Mouse (Mus musculus) neural tube, embryonic 13.5 days (tissue): ENCODE results near the gene Skida1. TPM values are rescaled to one million over a fixed set of nuclear protein-coding genes. Genes with fewer than 3 reads are reported as not detected.
A peak's percentile ranks its signal among the peaks of the same experiment; 100 is the strongest.

Experiments used
- ATAC-seq: fragments of 200-750 bp; cut with Nextera tagmentation; 2 replicates; pipeline ENCODE4 v1.8.0; 2017; ENCODE audit warnings: low read depth, mild to moderate bottlenecking, moderate TSS enrichment, moderate library complexity
- H3K27ac ChIP-seq: fragments of 300-500 bp; sonication (generic); replicated peaks from 2 replicates; pipeline ENCODE4 v1.5.1; 2015; ENCODE audit warnings: moderate library complexity, mild to moderate bottlenecking, inconsistent platforms
- H3K27me3 ChIP-seq: fragments of 300-500 bp; sonication (generic); 2 replicates; pipeline ENCODE4 v1.6.1; 2015; ENCODE audit warnings: mild to moderate bottlenecking, inconsistent platforms
- H3K36me3 ChIP-seq: fragments of 300-500 bp; sonication (generic); 2 replicates; pipeline ENCODE4 v1.6.1; 2015; ENCODE audit warnings: mild to moderate bottlenecking, inconsistent platforms
- H3K4me1 ChIP-seq: fragments of 300-500 bp; sonication (generic); replicated peaks from 2 replicates; pipeline ENCODE4 v1.6.1; 2015; ENCODE audit warnings: inconsistent platforms
- H3K4me2 ChIP-seq: fragments of 300-500 bp; sonication (generic); 2 replicates; pipeline ENCODE4 v1.6.1; 2015; ENCODE audit warnings: inconsistent platforms, mild to moderate bottlenecking, moderate library complexity
- H3K4me3 ChIP-seq: fragments of 300-500 bp; sonication (generic); 2 replicates; pipeline ENCODE4 v1.5.1; 2015; ENCODE audit warnings: mild to moderate bottlenecking, inconsistent platforms
- H3K9ac ChIP-seq: fragments of 300-500 bp; sonication (generic); 2 replicates; pipeline ENCODE4 v1.6.1; 2015; ENCODE audit warnings: moderate library complexity, mild to moderate bottlenecking, inconsistent platforms
- H3K9me3 ChIP-seq: fragments of 300-500 bp; sonication (generic); 2 replicates; pipeline ENCODE4 v1.6.1; 2016; ENCODE audit warnings: inconsistent platforms
- WGBS: fragments of 180-500 bp; shearing (Covaris S2); methylation state at CpG from one replicate; pipeline ENCODE4 v1.1.7; 2015; 5-methylcytosine and 5-hydroxymethylcytosine counted together
- microRNA-seq: library from miRNA; unstranded; fragments of <30 nt; microRNA quantifications from one replicate; pipeline ENCODE4, GENCODE M21; 2016
- polyA plus RNA-seq: library from polyadenylated mRNA; unstranded; fragments of >200 nt; fragmentation: Nextera tagmentation; extraction: Ambion mirVana; gene quantifications from 2 replicates; pipeline ENCODE4 v1.2.1, GENCODE M21; 2015

The Skida1 gene
- polyA plus RNA-seq, 1 experiment from 2014 or later, result 8.2 TPM

- H3K27me3 ChIP-seq, result no peaks in the 10 kb centered on the region
- 73% methylated on average over 1 of the region's 1 CpGs for WGBS
Observed at GRCm38 (mm10) chr2:18019122-18019521, 29.7 kb downstream of the Skida1 start.

GRCm38 (mm10) chr2:18017321-18017720 is 31.5 kb downstream of the Skida1 start:
- no peak overlapping the region for H3K4me3 ChIP-seq
- no peak overlapping the region for H3K27ac ChIP-seq
- no peaks in the 10 kb centered on the region for H3K36me3 ChIP-seq
- H3K9ac ChIP-seq, result no peak overlapping the region
- H3K4me1 ChIP-seq, result no peaks in the 10 kb centered on the region
- no peak for ATAC-seq
- H3K27me3 ChIP-seq, result no peaks in the 10 kb centered on the region
- 94% methylated on average over 6 of the region's 6 CpGs for WGBS
- no peak overlapping the region for H3K4me2 ChIP-seq
- no peaks in the 10 kb centered on the region for H3K9me3 ChIP-seq

More at GRCm38 (mm10) chr2:18019122-18019521, 29.7 kb downstream of the Skida1 start:
- Histone ChIP-seq H3K4me1 (no peaks in the 10 kb centered on the region), H3K36me3 (no peaks in the 10 kb centered on the region), H3K9me3 (no peaks in the 10 kb centered on the region), H3K9ac (no peak overlapping the region), H3K4me2 (no peak overlapping the region), H3K4me3 (no peak overlapping the region), H3K27ac (no peak overlapping the region)
- no peak for ATAC-seq

DNA sequence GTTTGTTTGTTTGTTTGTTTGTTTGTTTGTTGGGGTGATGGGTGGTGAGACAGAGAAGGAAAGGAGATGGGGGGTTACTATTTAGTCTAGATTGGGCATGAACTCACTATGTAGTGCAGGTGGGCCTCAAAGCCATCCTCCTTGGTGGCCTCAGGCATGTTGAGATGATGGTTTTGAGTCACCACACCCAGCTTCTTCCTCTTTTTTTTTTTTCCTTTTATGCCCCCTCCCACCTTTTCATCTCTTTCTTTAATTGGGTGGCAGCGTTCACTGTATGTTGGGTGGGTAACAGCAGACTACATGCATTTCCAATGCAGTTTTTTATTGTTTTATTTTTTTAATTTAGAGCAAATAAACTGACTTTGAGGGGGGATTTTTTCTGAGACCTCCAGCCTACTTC is 32.2 kb downstream of the Skida1 start:
- no peak overlapping the region for H3K9ac ChIP-seq
- no peak overlapping the region for H3K4me2 ChIP-seq
- H3K4me1 ChIP-seq, result no peaks in the 10 kb centered on the region
- H3K27ac ChIP-seq, result no peak overlapping the region
- no peaks in the 10 kb centered on the region for H3K9me3 ChIP-seq
- no peaks in the 10 kb centered on the region for H3K36me3 ChIP-seq
- ATAC-seq, result no peak
- H3K27me3 ChIP-seq, result no peaks in the 10 kb centered on the region
- WGBS, result 100% methylated on average over 1 of the region's 1 CpGs
- H3K4me3 ChIP-seq, result no peak overlapping the region

DNA sequence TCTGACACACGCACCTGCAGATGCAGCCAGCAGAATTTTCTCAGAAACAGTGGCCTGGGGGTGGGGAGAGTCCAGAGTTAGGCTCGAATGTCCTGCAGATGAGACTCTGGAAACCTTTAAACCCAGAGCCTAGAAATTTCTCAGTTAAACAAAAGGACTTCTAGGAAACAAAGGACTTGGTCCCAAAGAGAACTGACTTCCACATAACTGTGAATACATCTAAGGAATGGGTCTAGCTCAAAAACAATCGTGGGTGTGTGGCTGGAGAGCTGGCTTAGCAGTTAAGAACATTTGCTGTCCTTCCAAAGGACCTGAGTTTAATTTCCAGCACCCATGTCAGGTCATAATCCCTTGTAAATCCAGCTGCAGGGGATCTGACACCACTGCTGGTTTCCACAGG is 33.3 kb downstream of the Skida1 start:
- no peaks in the 10 kb centered on the region for H3K36me3 ChIP-seq
- no peak for ATAC-seq
- H3K4me2 ChIP-seq, result no peak overlapping the region
- H3K27ac ChIP-seq, result no peak overlapping the region
- no peaks in the 10 kb centered on the region for H3K9me3 ChIP-seq
- H3K27me3 ChIP-seq, result no peaks in the 10 kb centered on the region
- H3K4me1 ChIP-seq, result no peaks in the 10 kb centered on the region
- no peak overlapping the region for H3K9ac ChIP-seq
- whole genome bisulfite sequencing, result 55% methylated on average over 3 of the region's 3 CpGs
- H3K4me3 ChIP-seq, result no peak overlapping the region

DNA sequence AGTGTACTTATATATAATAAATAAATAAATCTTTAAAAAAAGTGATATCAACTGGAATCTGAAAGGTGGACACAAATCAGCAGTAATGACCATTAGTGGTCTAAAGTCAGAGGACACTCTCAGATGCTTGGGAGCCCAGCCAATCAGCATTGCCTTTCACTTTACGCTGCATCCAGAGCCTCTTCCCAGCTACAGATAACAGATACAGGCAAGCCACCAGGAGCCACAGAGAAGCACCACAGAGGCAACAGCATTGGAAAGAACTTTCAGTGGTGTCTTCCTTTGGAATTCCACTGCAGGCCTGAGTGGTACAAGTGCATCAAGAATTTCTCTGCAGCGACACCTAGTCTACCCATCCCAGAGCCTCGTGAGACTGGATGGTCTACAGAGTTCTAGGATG is 36.0 kb downstream of the Skida1 start:
- H3K27me3 ChIP-seq, result no peaks in the 10 kb centered on the region
- ATAC-seq, result no peak
- no peak overlapping the region for H3K9ac ChIP-seq
- no peak overlapping the region for H3K4me2 ChIP-seq
- H3K4me3 ChIP-seq, result no peak overlapping the region
- no peaks in the 10 kb centered on the region for H3K4me1 ChIP-seq
- no peaks in the 10 kb centered on the region for H3K36me3 ChIP-seq
- no peak overlapping the region for H3K27ac ChIP-seq
- 91% methylated on average over 3 of the region's 3 CpGs for WGBS
- no peaks in the 10 kb centered on the region for H3K9me3 ChIP-seq

- H3K27me3 ChIP-seq, result no peaks in the 10 kb centered on the region
- no peaks in the 10 kb centered on the region for H3K36me3 ChIP-seq
- H3K9ac ChIP-seq, result no peak overlapping the region
- no peak overlapping the region for H3K27ac ChIP-seq
- no peak for ATAC-seq
- 89% methylated on average over 6 of the region's 6 CpGs for WGBS
- no peak overlapping the region for H3K4me2 ChIP-seq
- H3K4me1 ChIP-seq, result no peaks in the 10 kb centered on the region
- no peaks in the 10 kb centered on the region for H3K9me3 ChIP-seq
- no peak overlapping the region for H3K4me3 ChIP-seq
Observed at GRCm38 (mm10) chr2:18011226-18011625, 37.6 kb downstream of the Skida1 start.

GRCm38 (mm10) chr2:18005137-18005536 is 43.7 kb downstream of the Skida1 start:
- H3K9ac ChIP-seq, result no peak overlapping the region
- H3K27me3 ChIP-seq, result no peaks in the 10 kb centered on the region
- 34% methylated on average over 8 of the region's 8 CpGs for WGBS
- no peaks in the 10 kb centered on the region for H3K36me3 ChIP-seq
- no peak overlapping the region for H3K27ac ChIP-seq
- no peaks in the 10 kb centered on the region for H3K4me1 ChIP-seq
- no peak for ATAC-seq
- H3K4me2 ChIP-seq, result no peak overlapping the region
- H3K9me3 ChIP-seq, result no peaks in the 10 kb centered on the region
- no peak overlapping the region for H3K4me3 ChIP-seq

DNA sequence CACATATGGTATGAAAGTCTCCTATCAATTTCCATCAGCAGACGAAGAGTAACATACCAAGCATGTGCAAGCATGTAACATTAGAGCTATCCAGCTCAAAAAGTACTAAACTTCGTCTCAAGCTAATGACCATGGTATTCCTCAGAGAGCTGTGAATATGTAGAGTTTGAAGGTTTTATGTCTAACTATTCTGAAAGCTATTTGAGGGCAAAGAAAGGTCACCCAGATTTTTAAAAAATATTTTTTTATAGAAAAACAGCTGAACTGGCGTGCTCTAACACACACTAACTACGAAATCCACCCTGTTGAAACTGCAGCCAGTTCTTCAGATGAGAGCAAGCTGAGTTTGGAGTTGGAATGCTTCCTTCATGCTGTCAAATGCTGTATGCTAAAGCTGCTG is 44.6 kb downstream of the Skida1 start:
- no peak for ATAC-seq
- no peaks in the 10 kb centered on the region for H3K27me3 ChIP-seq
- no peak overlapping the region for H3K4me2 ChIP-seq
- no peaks in the 10 kb centered on the region for H3K9me3 ChIP-seq
- H3K36me3 ChIP-seq, result no peaks in the 10 kb centered on the region
- no peak overlapping the region for H3K9ac ChIP-seq
- no peak overlapping the region for H3K27ac ChIP-seq
- WGBS, result 78% methylated on average over 4 of the region's 4 CpGs
- H3K4me1 ChIP-seq, result no peaks in the 10 kb centered on the region
- no peak overlapping the region for H3K4me3 ChIP-seq

- H3K4me3 ChIP-seq, result no peak overlapping the region
- no peaks in the 10 kb centered on the region for H3K36me3 ChIP-seq
- H3K4me1 ChIP-seq, result no peaks in the 10 kb centered on the region
- no peak overlapping the region for H3K9ac ChIP-seq
- WGBS, result 97% methylated on average over 3 of the region's 3 CpGs
- no peaks in the 10 kb centered on the region for H3K27me3 ChIP-seq
- H3K27ac ChIP-seq, result no peak overlapping the region
- ATAC-seq, result no peak
- H3K4me2 ChIP-seq, result no peak overlapping the region
- no peaks in the 10 kb centered on the region for H3K9me3 ChIP-seq
Observed at GRCm38 (mm10) chr2:18002306-18002705, 46.5 kb downstream of the Skida1 start.

- no peak for ATAC-seq
- Histone ChIP-seq H3K4me3 (no peak within 1 kb of the TSS), H3K36me3 (no peaks in the 10 kb centered on the region), H3K27me3 (no peaks in the 10 kb centered on the region), H3K4me2 (no peak within 1 kb of the TSS), H3K4me1 (no peaks in the 10 kb centered on the region), H3K27ac (no peak within 1 kb of the TSS), H3K9me3 (no peaks in the 10 kb centered on the region), H3K9ac (no peak within 1 kb of the TSS)
Observed at GRCm38 (mm10) chr2:17996858-17997257, 52.0 kb downstream of the Skida1 start, which contains the start of gene H2al2a. TSS of gene H2al2a (minus strand) at chr2:17996958.

Small RNAs within 50 kb of the gene (microRNA-seq; reads per million reads assigned to microRNA genes)
- 5.3 reads per million, percentile 20 among the genes with 10 or more reads in this experiment for gene Mir7655

Other genes starting within 250 kb of the Skida1 start
- gene H2al2a, start 52.1 kb downstream of the Skida1 start, polyA plus RNA-seq, result not detected in 2 replicates
- gene A930004D18Rik, start 11.3 kb downstream of the Skida1 start, polyA plus RNA-seq, result 8.8 and 12.3 TPM in 2 replicates
- 62.3 and 63.1 TPM in 2 replicates for gene Mllt10, start 6.2 kb upstream of the Skida1 start, polyA plus RNA-seq